Mouse (Mus musculus): ENCODE measurements around the gene Fhl2.

GRCm38 (mm10) chr1:43157907-43158306 lies 38.9 kb downstream of the Fhl2 start:
- TF ChIP-seq CTCF (IDR thresholded peaks at IDR 0.05; ENCODE audit: low read depth, low read length) = no peak
- TF ChIP-seq GATA1 (IDR thresholded peaks at IDR 0.05; ENCODE audit: borderline replicate concordance, low read length) = no peak
- no peak for TF ChIP-seq TAL1 (conservative IDR thresholded peaks at IDR 0.05; ENCODE audit: low read depth, low read length)
- TF ChIP-seq GATA2 (IDR thresholded peaks at IDR 0.05; ENCODE audit: borderline replicate concordance, low read depth, low read length) = no peak
- no peak for TF ChIP-seq POLR2AphosphoS5 (IDR thresholded peaks at IDR 0.05; ENCODE audit: insufficient replicate concordance, low read depth, low read length)

Measured in G1E (cell line).